Mouse (Mus musculus) lung, postnatal 0 days (tissue): ENCODE measurements around the gene Olfr545.

Experiments
- CTCF ChIP-seq: IDR thresholded peaks from 2 replicates; pipeline ENCODE4 v1.5.1; 2016; ENCODE audit warnings: antibody characterized with exemption, mild to moderate bottlenecking
- EP300 ChIP-seq: IDR thresholded peaks from 2 replicates; pipeline ENCODE4 v1.6.1; 2016; ENCODE audit warnings: antibody characterized with exemption, mild to moderate bottlenecking, control low read depth

- TF ChIP-seq CTCF (peak; percentile 93), EP300 (no peak)
These were observed 7.5 kb upstream of the Olfr545 start for GRCm38 (mm10) chr7:102506848-102507247.
